Mouse (Mus musculus) liver, embryonic 16.5 days (tissue): Measurements from ENCODE around the gene Olfr1066. TPM values are rescaled to one million over a fixed set of nuclear protein-coding genes. Genes with fewer than 3 reads are reported as not detected.
"Not testable (repeated sequence)": the region's sequence is repeated elsewhere in the genome, so short reads cannot be mapped to it uniquely, and the experiment has no call there.

Experiments
- ATAC-seq: fragments of 200-750 bp; cut with Nextera tagmentation; 2 replicates; pipeline ENCODE4 v1.8.0; 2017; ENCODE audit warnings: low read depth, mild to moderate bottlenecking, moderate number of reproducible peaks, moderate library complexity
- H3K27ac ChIP-seq: fragments of 300-500 bp; sonication (generic); 2 replicates; pipeline ENCODE4 v1.5.1; 2014; ENCODE audit warnings: mild to moderate bottlenecking, low read length
- H3K27me3 ChIP-seq: fragments of 300-500 bp; sonication (generic); 2 replicates; pipeline ENCODE4 v1.6.1; 2014; ENCODE audit warnings: low read depth, low read length, mixed read lengths; ENCODE audit not compliant: control insufficient read depth, insufficient read depth
- H3K36me3 ChIP-seq: fragments of 300-500 bp; sonication (generic); 2 replicates; pipeline ENCODE4 v1.6.1; 2014; ENCODE audit warnings: mild to moderate bottlenecking; ENCODE audit not compliant: control insufficient read depth, insufficient read depth
- H3K4me1 ChIP-seq: fragments of 300-500 bp; sonication (generic); 2 replicates; pipeline ENCODE4 v1.6.1; 2014; ENCODE audit warnings: low read depth, low read length, mixed read lengths; ENCODE audit not compliant: control insufficient read depth
- H3K4me2 ChIP-seq: fragments of 300-500 bp; sonication (generic); 2 replicates; pipeline ENCODE4 v1.6.1; 2014; ENCODE audit warnings: low read depth, low read length, mixed read lengths
- H3K4me3 ChIP-seq: fragments of 300-500 bp; sonication (generic); 2 replicates; pipeline ENCODE4 v1.5.1; 2014; ENCODE audit warnings: low read depth, mild to moderate bottlenecking, low read length
- H3K9ac ChIP-seq: fragments of 300-500 bp; sonication (generic); 2 replicates; pipeline ENCODE4 v1.6.1; 2014; ENCODE audit warnings: low read depth, low read length
- H3K9me3 ChIP-seq: fragments of 300-500 bp; sonication (generic); replicated peaks from 2 replicates; pipeline ENCODE4 v1.6.1; 2016; ENCODE audit warnings: low read length; ENCODE audit not compliant: control insufficient read depth
- WGBS: fragments of 180-500 bp; shearing (Covaris S2); extraction: QIAGEN DNeasy Blood & Tissue Kit; methylation state at CpG from one replicate; pipeline ENCODE4 v1.1.7; 2014; ENCODE audit not compliant: insufficient replicate concordance; 5-methylcytosine and 5-hydroxymethylcytosine counted together
- polyA plus RNA-seq: library from polyadenylated mRNA; unstranded; fragments of >200 nt; fragmentation: Nextera tagmentation; extraction: Ambion mirVana; gene quantifications from 2 replicates; pipeline ENCODE4 v1.2.1, GENCODE M21; 2015

Olfr1066 gene
- not detected in 2 replicates for polyA plus RNA-seq

- Histone ChIP-seq H3K27me3 (no peaks in the 10 kb centered on the region), H3K9me3 (no peaks in the 10 kb centered on the region), H3K4me3 (no peak within 1 kb of the TSS), H3K4me2 (no peak within 1 kb of the TSS), H3K4me1 (no peaks in the 10 kb centered on the region), H3K27ac (no peak within 1 kb of the TSS), H3K36me3 (no peaks in the 10 kb centered on the region), H3K9ac (no peak within 1 kb of the TSS)
- ATAC-seq = no peak
- WGBS = 51% methylated on average over 1 of the region's 1 CpGs
These were observed at the start of gene Olfr1066 for GRCm38 (mm10) chr2:86456169-86456568. TSS of gene Olfr1066 (minus strand) at chr2:86456269.

GRCm38 (mm10) chr2:86487286-86487685 is 31.2 kb upstream of the Olfr1066 start, which contains the start of gene Olfr228:
TSS of gene Olfr228 (minus strand) at chr2:86487386.
- no peak within 1 kb of the TSS for H3K4me2 ChIP-seq
- no peaks in the 10 kb centered on the region for H3K4me1 ChIP-seq
- no peak for ATAC-seq
- H3K9ac ChIP-seq = no peak within 1 kb of the TSS
- no peaks in the 10 kb centered on the region for H3K36me3 ChIP-seq
- no peak within 1 kb of the TSS for H3K27ac ChIP-seq
- WGBS = 28% methylated on average over 1 of the region's 1 CpGs
- H3K4me3 ChIP-seq = no peak within 1 kb of the TSS
- H3K27me3 ChIP-seq = no peaks in the 10 kb centered on the region
- H3K9me3 ChIP-seq = no peaks in the 10 kb centered on the region

DNA sequence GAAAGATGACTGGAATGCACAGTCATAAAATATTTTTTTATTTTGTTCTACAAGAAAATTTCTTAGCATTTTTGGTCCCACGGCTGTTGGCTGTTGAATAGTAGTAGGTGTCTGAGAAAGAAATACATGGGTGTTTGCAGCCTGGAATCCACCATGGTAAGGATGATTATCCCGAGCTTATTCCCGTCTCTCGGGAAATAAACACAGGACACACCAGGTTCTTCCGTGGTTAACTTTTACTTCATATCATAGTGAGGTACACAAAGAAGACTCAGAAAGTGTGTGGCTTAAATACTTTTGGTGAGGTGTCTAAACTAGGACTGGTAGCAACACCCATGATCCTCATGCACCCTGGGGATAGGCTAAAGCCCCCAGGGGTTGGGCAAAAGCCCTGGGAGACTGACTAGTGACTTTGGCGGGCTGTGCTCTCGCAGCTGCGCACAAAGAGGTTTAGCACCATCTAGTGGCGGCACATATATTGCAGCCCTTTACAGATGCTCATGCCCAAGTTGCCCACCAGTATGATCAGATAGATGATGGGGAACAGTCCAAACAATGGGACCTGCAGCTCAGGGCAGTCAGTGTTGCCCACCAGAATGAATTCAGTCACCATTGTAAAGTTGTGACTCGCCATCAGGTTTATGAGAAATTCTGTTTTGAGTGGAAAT is 8.5 kb upstream of the Olfr1066 start:
- Histone ChIP-seq H3K4me1 (no peaks in the 10 kb centered on the region), H3K36me3 (no peaks in the 10 kb centered on the region), H3K27me3 (no peaks in the 10 kb centered on the region), H3K9me3 (no peaks in the 10 kb centered on the region), H3K4me2 (no peak overlapping the region), H3K27ac (no peak overlapping the region), H3K4me3 (no peak overlapping the region), H3K9ac (no peak overlapping the region)
- 29% methylated on average over 10 of the region's 10 CpGs for WGBS
- ATAC-seq = no peak

DNA sequence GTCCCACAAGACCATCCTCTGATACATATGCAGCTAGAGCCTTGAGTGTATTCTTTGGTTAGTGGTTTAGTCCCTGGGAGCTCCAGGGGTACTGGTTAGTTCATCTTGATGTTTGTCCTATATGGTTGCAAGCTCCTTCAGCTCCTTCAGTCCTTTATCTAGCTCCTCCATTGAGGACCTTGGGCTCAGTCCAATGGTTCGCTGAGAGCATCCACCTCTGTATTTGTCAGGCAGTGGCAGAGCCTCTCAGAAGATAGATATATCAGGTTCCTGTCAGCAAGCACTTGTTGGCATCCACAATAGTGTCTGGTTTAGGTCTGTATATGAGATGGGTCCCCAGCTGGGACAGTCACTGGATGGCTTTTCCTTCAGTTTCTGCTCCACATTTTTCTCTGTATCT is 4.4 kb upstream of the Olfr1066 start:
- 67% methylated on average over 1 of the region's 1 CpGs for WGBS
- Histone ChIP-seq H3K4me3 (no peak overlapping the region), H3K4me2 (no peak overlapping the region), H3K4me1 (no peaks in the 10 kb centered on the region), H3K9me3 (no peaks in the 10 kb centered on the region), H3K36me3 (no peaks in the 10 kb centered on the region), H3K27me3 (no peaks in the 10 kb centered on the region), H3K27ac (no peak overlapping the region), H3K9ac (no peak overlapping the region)
- ATAC-seq = no peak

GRCm38 (mm10) chr2:86450491-86450890 is 5.6 kb downstream of the Olfr1066 start, which contains the start of gene Olfr1065:
TSS of gene Olfr1065 (minus strand) at chr2:86450591.
- not testable (repeated sequence) for H3K4me2 ChIP-seq, H3K27me3 ChIP-seq, H3K36me3 ChIP-seq, H3K9ac ChIP-seq, H3K9me3 ChIP-seq, ATAC-seq, H3K27ac ChIP-seq, H3K4me1 ChIP-seq, H3K4me3 ChIP-seq
- no CpG with 5 or more reads among the region's 1 CpGs for WGBS

GRCm38 (mm10) chr2:86442101-86442500 is 14.0 kb downstream of the Olfr1066 start:
- H3K4me1 ChIP-seq, H3K27me3 ChIP-seq, H3K27ac ChIP-seq, ATAC-seq, H3K9me3 ChIP-seq, H3K4me3 ChIP-seq, H3K9ac ChIP-seq, H3K36me3 ChIP-seq, H3K4me2 ChIP-seq: not testable (repeated sequence)
- WGBS = 58% methylated on average over 1 of the region's 1 CpGs

GRCm38 (mm10) chr2:86428511-86428910 is 27.6 kb downstream of the Olfr1066 start:
- not testable (repeated sequence) for H3K27ac ChIP-seq, H3K36me3 ChIP-seq, H3K9me3 ChIP-seq, H3K9ac ChIP-seq, H3K4me1 ChIP-seq, H3K27me3 ChIP-seq, H3K4me3 ChIP-seq, H3K4me2 ChIP-seq, ATAC-seq
- WGBS = 33% methylated on average over 8 of the region's 8 CpGs

- H3K9me3 ChIP-seq, H3K9ac ChIP-seq, H3K27ac ChIP-seq, H3K27me3 ChIP-seq, H3K36me3 ChIP-seq, ATAC-seq, H3K4me3 ChIP-seq, H3K4me1 ChIP-seq, H3K4me2 ChIP-seq: not testable (repeated sequence)
These were observed 29.4 kb downstream of the Olfr1066 start, which contains the start of gene Olfr1062 for GRCm38 (mm10) chr2:86426649-86427048. TSS of gene Olfr1062 (minus strand) at chr2:86426749.

- ATAC-seq = no peak
- H3K4me1 ChIP-seq = no peaks in the 10 kb centered on the region
- H3K36me3 ChIP-seq = no peaks in the 10 kb centered on the region
- H3K27me3 ChIP-seq = no peaks in the 10 kb centered on the region
- H3K9me3 ChIP-seq = no peaks in the 10 kb centered on the region
- 51% methylated on average over 1 of the region's 1 CpGs for WGBS
- no peak within 1 kb of the TSS for H3K4me3 ChIP-seq
- H3K4me2 ChIP-seq = no peak within 1 kb of the TSS
- no peak within 1 kb of the TSS for H3K9ac ChIP-seq
- H3K27ac ChIP-seq = no peak within 1 kb of the TSS
These were observed 42.1 kb downstream of the Olfr1066 start, which contains the start of gene Olfr1061 for GRCm38 (mm10) chr2:86413950-86414349. TSS of gene Olfr1061 (minus strand) at chr2:86414050.
